Mouse (Mus musculus) mouse embryonic stem cell (cell line): ENCODE data around the gene Xrcc6.

Experiments used
- in situ Hi-C, 2 experiments: fragments of 300-500 bp; cut with MboI; formaldehyde crosslinking; loops; 1 replicate in 1 of 2; 3 replicates in 1 of 2; pipeline ENCODE4 v1.14.3; 2019 to 2020; ENCODE audit warnings: low sequenced_read_pairs in 2 of 2, low pct_unique_long_range_greater_than_20kb in 1 of 2, mixed read lengths in 1 of 2; ENCODE audit not compliant: unreplicated experiment in 1 of 2

The Xrcc6 gene

GRCm38 (mm10) chr15:82011947-82012346, 24.3 kb downstream of the Xrcc6 start:
- in situ Hi-C loops: no loop called here

- in situ Hi-C loops: no loop called here
Observed at GRCm38 (mm10) chr15:82014745-82015391, 27.2 kb downstream of the Xrcc6 start.

- in situ Hi-C loops: no loop called here
Observed at GRCm38 (mm10) chr15:82015392-82016100, 27.9 kb downstream of the Xrcc6 start.

GRCm38 (mm10) chr15:82016101-82016808, 28.6 kb downstream of the Xrcc6 start:
- in situ Hi-C loops: no loop called here

GRCm38 (mm10) chr15:82016830-82017229, 29.2 kb downstream of the Xrcc6 start:
- in situ Hi-C loops: no loop called here

GRCm38 (mm10) chr15:82017461-82017860, 29.8 kb downstream of the Xrcc6 start:
- in situ Hi-C loops: no loop called here

- in situ Hi-C loops: no loop called here
Observed at GRCm38 (mm10) chr15:82019288-82019687, 31.7 kb downstream of the Xrcc6 start.

GRCm38 (mm10) chr15:82022535-82023088, 35.0 kb downstream of the Xrcc6 start:
- in situ Hi-C loops: no loop called here

- in situ Hi-C loops: no loop called here
Observed at GRCm38 (mm10) chr15:82023965-82024635, 36.5 kb downstream of the Xrcc6 start.

- in situ Hi-C loops: no loop called here
Observed at GRCm38 (mm10) chr15:82027276-82027675, 39.6 kb downstream of the Xrcc6 start.

GRCm38 (mm10) chr15:82027726-82028125, 40.1 kb downstream of the Xrcc6 start:
- in situ Hi-C loops: no loop called here

- in situ Hi-C loops: no loop called here
Observed at GRCm38 (mm10) chr15:82032386-82032785, 44.8 kb downstream of the Xrcc6 start.

GRCm38 (mm10) chr15:82033762-82034161, 46.1 kb downstream of the Xrcc6 start, which contains the start of gene Desi1:
Desi1 (minus strand) TSS chr15:82033862.
- in situ Hi-C loops: no loop called here

GRCm38 (mm10) chr15:82035904-82036689, 48.5 kb downstream of the Xrcc6 start:
- in situ Hi-C loops: no loop called here

- in situ Hi-C loops: no loop called here
Observed at GRCm38 (mm10) chr15:82040650-82041049, 53.0 kb downstream of the Xrcc6 start.

- in situ Hi-C loops: no loop called here
Observed at GRCm38 (mm10) chr15:82044166-82044784, 56.6 kb downstream of the Xrcc6 start.

- in situ Hi-C loops: no loop called here
Observed at GRCm38 (mm10) chr15:82046246-82046891, 58.7 kb downstream of the Xrcc6 start.
